Mouse (Mus musculus): Measurements from ENCODE around the gene Mettl21c.
"Not testable (repeated sequence)": the region's sequence is repeated elsewhere in the genome, so short reads cannot be mapped to it uniquely, and the experiment has no call there.

The Mettl21c gene

DNA sequence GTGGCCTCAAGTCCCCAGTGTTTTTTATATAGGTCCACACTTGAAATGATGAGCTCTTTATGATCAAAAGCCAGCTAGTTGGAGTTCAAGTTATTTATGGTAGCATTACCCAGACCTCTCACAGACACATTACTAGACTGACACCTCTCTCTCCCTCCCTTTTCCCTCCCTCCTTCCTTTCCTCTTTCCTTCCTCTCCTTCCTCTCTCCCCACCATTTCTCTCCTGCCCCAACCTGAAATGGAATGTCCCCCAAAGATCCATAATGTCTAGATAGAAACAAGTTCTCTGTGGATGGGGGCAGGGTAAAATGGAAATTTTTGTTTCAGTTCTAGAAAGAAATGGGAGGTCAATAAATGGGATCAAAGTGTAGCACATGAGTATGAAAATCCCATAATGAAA, at the start of gene Mettl21c:
Mettl21c (minus strand) TSS at position 101 of the 400 bp plus-strand sequence.
- no peak for DNase-seq (ENCODE audit: low read depth)

- peak; percentile 25 for DNase-seq (ENCODE audit: low read depth)
Measured at GRCm38 (mm10) chr1:44064625-44065024, 44.8 kb upstream of the Mettl21c start.

GRCm38 (mm10) chr1:44063439-44063838, 43.6 kb upstream of the Mettl21c start:
- no peak for DNase-seq (ENCODE audit: low read depth)

GRCm38 (mm10) chr1:44061836-44062235, 42.0 kb upstream of the Mettl21c start, which contains the start of gene Gm8251:
Gm8251 (minus strand) TSS chr1:44061936.
- DNase-seq (ENCODE audit: low read depth): no peak

- no peak for DNase-seq (ENCODE audit: low read depth)
Measured at GRCm38 (mm10) chr1:44057805-44058204, 38.0 kb upstream of the Mettl21c start.

GRCm38 (mm10) chr1:44046556-44046955, 26.7 kb upstream of the Mettl21c start:
- no peak for DNase-seq (ENCODE audit: low read depth)

- DNase-seq (ENCODE audit: low read depth): not testable (repeated sequence)
Measured at GRCm38 (mm10) chr1:44045689-44046088, 25.9 kb upstream of the Mettl21c start.

DNA sequence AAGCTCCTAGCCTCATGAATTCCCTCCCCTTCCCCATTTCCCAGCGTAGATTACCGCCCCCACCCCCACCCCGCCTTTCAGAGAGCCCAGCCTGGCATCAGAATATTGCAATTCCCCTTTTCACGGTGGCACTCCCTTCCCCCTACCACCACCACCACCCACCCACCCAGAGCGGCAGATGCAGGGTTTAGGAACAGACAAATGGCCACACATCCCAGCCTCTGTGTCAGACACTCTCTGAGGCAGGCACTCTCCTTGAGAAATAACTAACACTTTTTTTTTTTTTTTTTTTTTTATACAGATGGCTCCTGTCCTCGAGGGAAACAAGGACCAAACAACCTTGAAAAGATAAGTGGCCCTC, 22.7 kb upstream of the Mettl21c start:
- DNase-seq (ENCODE audit: low read depth): no peak

GRCm38 (mm10) chr1:44041797-44042554, 22.1 kb upstream of the Mettl21c start:
- peak; percentile 17 for DNase-seq (ENCODE audit: low read depth)

- DNase-seq (ENCODE audit: low read depth): no peak
Measured at GRCm38 (mm10) chr1:44032948-44033347, 13.1 kb upstream of the Mettl21c start.

DNA sequence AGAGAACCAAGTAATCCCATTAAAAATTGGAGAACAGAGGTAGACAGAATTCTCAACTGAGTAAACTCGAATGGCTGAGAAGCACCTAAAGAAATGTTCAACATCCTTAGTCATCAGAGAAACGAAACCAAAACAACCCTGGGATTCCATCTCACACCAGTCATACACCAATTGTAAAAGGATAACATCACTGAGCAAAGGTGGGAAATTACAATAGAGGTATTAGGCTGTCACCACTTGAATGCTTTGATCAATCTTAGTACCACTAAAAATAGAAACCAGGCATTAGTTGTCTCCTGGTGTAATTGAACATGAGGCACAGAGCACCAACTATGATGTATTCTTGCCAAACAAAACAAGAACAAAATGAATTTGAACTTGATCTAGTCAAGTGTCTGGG, 12.4 kb upstream of the Mettl21c start:
- DNase-seq (ENCODE audit: low read depth): no peak

GRCm38 (mm10) chr1:44027651-44028050, 7.8 kb upstream of the Mettl21c start:
- no peak for DNase-seq (ENCODE audit: low read depth)

DNA sequence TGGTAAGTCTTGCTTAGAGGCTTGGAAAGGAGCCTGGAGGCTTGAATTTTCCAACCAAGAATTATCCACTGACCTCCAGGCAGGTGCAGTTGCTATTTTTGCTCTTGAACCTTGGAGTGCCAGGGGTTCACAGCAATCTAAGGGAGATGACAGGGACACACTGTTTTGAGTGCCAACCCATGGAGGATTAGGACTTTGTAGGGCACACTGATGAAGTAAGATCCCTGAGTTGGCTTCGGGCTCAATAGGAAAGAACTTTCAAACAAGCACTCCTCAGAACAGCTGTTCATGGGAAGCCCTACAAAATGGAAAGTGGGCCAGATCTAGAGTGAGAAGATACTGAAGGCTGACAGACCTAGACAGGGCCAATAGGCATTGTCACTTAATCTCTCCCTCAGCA, 2.8 kb upstream of the Mettl21c start:
- no peak for DNase-seq (ENCODE audit: low read depth)

GRCm38 (mm10) chr1:44015556-44015955, 4.3 kb downstream of the Mettl21c start:
- DNase-seq (ENCODE audit: low read depth): no peak

DNA sequence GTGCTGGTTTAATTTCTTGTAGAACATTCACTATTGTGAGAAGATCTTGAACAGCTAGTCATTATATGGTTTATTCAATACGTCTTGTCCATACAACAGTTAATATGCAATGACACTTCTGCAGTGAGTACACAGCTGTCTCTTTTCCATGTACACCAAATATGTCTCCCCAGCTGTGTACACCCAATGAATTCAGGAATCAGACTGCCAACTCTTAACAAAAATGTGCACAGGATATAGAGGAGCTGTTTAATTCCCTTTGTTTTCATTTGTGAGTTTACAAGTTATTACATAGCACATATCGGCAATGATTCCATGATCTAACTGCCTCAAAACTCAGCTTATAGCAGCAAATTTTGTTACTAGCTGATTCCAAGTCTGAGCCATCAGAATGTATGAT, 15.3 kb downstream of the Mettl21c start:
- no peak for DNase-seq (ENCODE audit: low read depth)

GRCm38 (mm10) chr1:43996914-43997589, 22.8 kb downstream of the Mettl21c start:
- DNase-seq (ENCODE audit: low read depth): no peak

DNA sequence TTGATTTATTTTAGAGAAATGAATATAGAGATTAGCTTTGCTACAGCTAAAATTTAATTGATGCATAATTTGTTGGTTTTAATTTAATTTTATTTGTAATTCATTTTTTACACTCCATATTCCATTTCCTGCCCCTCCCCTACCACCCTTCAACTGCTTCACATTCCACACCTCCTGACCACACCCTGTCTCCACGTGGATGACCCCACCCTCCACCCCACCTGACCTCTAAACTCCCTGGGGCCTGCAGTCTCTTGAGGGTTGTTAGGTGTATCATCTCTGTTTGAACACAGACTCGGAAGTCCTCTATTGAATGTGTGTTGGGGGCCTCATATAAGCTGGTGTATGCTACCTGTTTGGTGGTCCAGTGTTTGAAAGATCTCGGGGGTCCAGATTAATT, 48.7 kb downstream of the Mettl21c start:
- DNase-seq (ENCODE audit: low read depth): no peak

GRCm38 (mm10) chr1:43969361-43969760, 50.5 kb downstream of the Mettl21c start:
- DNase-seq (ENCODE audit: low read depth): peak; percentile 61

GRCm38 (mm10) chr1:43966756-43967155, 53.1 kb downstream of the Mettl21c start:
- no peak for DNase-seq (ENCODE audit: low read depth)

GRCm38 (mm10) chr1:43964381-43964780, 55.5 kb downstream of the Mettl21c start:
- DNase-seq (ENCODE audit: low read depth): no peak
